Mouse (Mus musculus) erythroid progenitor cell, adult 5-6 weeks (primary cell): ENCODE measurements around the gene Epn2. TPM values are rescaled to one million over a fixed set of nuclear protein-coding genes. Genes with fewer than 3 reads are reported as not detected.

ENCODE experiments used
- ATAC-seq: replicated peaks from 2 replicates; pipeline ENCODE4 v1.8.0; 2016; ENCODE audit warnings: moderate number of reproducible peaks, mild to moderate bottlenecking, moderate TSS enrichment, inconsistent platforms; ENCODE audit not compliant: poor library complexity, low FRiP score, severe bottlenecking
- total RNA-seq, 2 experiments: library from RNA; stranded (forward) in 1 of 2; stranded (reverse) in 1 of 2; fragments of 150-400 nt in 1 of 2; fragments of 186-747, 209-891 nt in 1 of 2; gene quantifications; 2 replicates each; pipeline versions ENCODE4 v1.2.3 to v1.2.4; 2015 to 2017; ENCODE audit warnings: low replicate concordance in 2 of 2

Epn2 gene
- total RNA-seq, 2 experiments from 2014 or later, result not detected

GRCm38 (mm10) chr11:61494129-61494997 is 85.1 kb downstream of the Epn2 start, which contains the start of gene Mapk7:
Gene Mapk7 (minus strand): TSS chr11:61494406.
- ATAC-seq, result peak; percentile 95

- ATAC-seq, result peak; percentile 78
These were observed 85.9 kb downstream of the Epn2 start for GRCm38 (mm10) chr11:61493525-61494128.

GRCm38 (mm10) chr11:61492749-61493401 is 86.6 kb downstream of the Epn2 start:
- no peak for ATAC-seq

GRCm38 (mm10) chr11:61490944-61491520 is 88.5 kb downstream of the Epn2 start:
- ATAC-seq, result no peak

GRCm38 (mm10) chr11:61489874-61490273 is 89.6 kb downstream of the Epn2 start:
- no peak for ATAC-seq

- ATAC-seq, result no peak
These were observed 90.4 kb downstream of the Epn2 start for GRCm38 (mm10) chr11:61489085-61489484.

GRCm38 (mm10) chr11:61487936-61488335 is 91.6 kb downstream of the Epn2 start:
- ATAC-seq, result no peak

GRCm38 (mm10) chr11:61487401-61487800 is 92.1 kb downstream of the Epn2 start:
- ATAC-seq, result no peak

GRCm38 (mm10) chr11:61486458-61487219 is 92.8 kb downstream of the Epn2 start:
- no peak for ATAC-seq

- ATAC-seq, result no peak
These were observed 93.7 kb downstream of the Epn2 start for GRCm38 (mm10) chr11:61485541-61486457.

- ATAC-seq, result no peak
These were observed 94.6 kb downstream of the Epn2 start, which contains the start of gene Mfap4 for GRCm38 (mm10) chr11:61484613-61485540. Gene Mfap4 (plus strand): TSS chr11:61485431.

GRCm38 (mm10) chr11:61484256-61484612 is 95.3 kb downstream of the Epn2 start:
- no peak for ATAC-seq

GRCm38 (mm10) chr11:61483226-61483845 is 96.2 kb downstream of the Epn2 start:
- no peak for ATAC-seq

GRCm38 (mm10) chr11:61481239-61482090 is 98.0 kb downstream of the Epn2 start:
- no peak for ATAC-seq

- no peak for ATAC-seq
These were observed 100.7 kb downstream of the Epn2 start for GRCm38 (mm10) chr11:61478788-61479187.
